Mouse (Mus musculus): Measurements from ENCODE around the gene Ntrk1.

GRCm38 (mm10) chr3:87728696-87729095 is 66.3 kb downstream of the Ntrk1 start:
- TF ChIP-seq UBTF (IDR thresholded peaks at IDR 0.05; ENCODE audit: low read depth, low read length) = no peak
- no peak for TF ChIP-seq ETS1 (conservative IDR thresholded peaks at IDR 0.05; ENCODE audit: low read depth, low read length)
